Mouse (Mus musculus): ENCODE data around the gene Wdr70.
A peak's percentile ranks its signal among the peaks of the same experiment; 100 is the strongest.
"Not testable (repeated sequence)": the region's sequence is repeated elsewhere in the genome, so short reads cannot be mapped to it uniquely, and the experiment has no call there.

Gene Wdr70

GRCm38 (mm10) chr15:8098774-8099749 lies at the start of gene Wdr70:
Wdr70 (minus strand) TSS chr15:8099209.
- peak; percentile 96 for DNase-seq (ENCODE audit: low spot score)

DNA sequence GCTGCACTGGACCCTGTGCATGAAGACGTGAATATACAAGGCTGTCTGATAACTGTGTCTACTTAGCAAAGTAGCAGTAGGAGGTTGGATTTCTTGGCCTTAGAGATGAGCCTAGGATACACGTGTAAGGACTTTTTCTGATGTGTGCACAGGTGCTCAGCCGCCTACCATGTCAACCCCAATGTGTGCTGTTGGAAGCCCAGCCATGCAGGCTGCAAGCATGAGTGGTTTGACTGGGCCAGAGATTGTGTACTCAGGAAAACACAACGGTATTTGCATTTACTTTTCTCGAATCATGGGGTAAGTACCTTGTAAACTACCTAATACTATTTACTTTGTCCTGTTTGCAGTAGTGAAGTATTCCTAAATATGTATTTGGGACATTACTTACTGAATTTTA lies 36.6 kb upstream of the Wdr70 start:
- no peak for DNase-seq (ENCODE audit: low spot score)

DNA sequence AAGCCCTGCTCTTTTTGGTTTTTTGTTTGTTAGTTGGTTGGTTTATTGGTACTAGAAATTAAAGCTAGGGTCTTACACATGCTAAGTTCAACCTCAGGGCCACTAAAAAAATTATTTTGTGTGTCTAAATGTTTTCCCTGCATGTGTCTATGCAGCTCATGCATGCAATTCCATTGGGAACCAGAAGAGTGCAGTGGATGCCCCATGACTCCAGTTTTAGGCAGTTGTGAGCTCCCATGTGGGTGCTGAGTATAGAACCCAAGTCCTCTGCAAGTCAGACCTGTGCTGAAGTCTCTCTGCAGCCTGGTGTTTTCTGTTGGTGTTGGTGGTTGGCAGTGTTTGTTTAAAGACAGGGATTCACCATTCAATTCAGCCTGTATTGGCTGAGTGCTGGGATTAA lies 32.8 kb upstream of the Wdr70 start:
- DNase-seq (ENCODE audit: low spot score): no peak

- DNase-seq (ENCODE audit: low spot score): no peak
These were observed 32.3 kb upstream of the Wdr70 start for GRCm38 (mm10) chr15:8131268-8131667.

DNA sequence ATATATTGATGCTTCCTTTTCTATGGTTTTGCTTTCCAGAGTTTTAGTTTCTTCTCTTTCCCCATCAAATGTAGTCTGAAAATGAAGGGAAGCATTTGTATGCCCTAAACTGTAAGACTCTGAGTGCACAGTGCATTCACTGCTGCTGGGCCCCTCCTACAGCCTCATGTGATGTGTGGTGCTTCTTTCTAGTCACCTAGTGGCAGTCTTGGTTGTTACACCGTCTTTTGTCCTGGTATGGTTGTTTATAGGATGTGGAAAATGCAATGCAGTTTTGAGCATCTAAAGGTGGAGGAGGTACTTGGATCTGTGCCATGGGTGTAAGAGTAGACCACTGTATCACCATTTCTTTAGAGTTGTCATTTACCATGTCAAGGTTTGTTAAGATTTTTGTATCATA lies 30.3 kb upstream of the Wdr70 start:
- DNase-seq (ENCODE audit: low spot score): no peak

GRCm38 (mm10) chr15:8109782-8110181 lies 10.8 kb upstream of the Wdr70 start:
- DNase-seq (ENCODE audit: low spot score): no peak

DNA sequence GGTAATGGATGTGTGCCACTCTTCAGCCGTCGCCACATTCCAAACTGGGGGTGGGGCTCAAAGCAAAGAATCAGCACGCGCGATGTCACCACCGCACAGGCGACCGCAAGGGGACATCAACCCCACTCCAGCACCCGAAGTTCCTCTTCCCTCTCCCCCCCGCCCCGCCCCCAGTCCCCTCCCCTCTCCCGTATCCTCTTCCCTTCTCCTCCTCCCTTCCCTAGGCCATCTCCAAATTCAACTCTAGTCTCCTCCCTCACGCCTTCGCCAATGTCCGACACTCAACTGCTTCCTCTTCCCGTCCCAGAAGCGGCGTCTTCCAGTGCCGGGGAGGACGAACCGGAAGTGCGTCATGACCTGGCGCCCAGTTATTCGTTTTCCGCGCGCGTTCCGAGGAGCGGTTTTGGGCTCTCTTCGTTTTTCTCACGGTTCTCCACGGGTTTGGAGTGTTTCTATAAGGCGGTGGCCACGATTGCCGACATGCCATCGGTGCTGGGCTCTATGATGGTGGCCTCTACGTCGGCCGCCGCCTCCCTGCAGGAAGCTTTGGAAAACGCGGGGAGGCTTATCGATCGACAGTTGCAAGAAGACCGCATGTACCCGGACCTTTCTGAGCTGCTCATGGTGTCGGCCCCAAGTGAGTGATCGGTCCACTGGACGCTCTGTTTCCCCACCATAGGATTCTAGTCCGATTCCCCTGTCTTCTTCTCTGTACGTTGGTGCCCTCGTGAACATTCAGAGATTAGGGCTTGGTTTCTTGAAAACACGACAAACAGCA lies 10.1 kb upstream of the Wdr70 start, which contains the start of gene Nup155:
Gene Nup155 (plus strand): TSS at position 308 of the 778 bp plus-strand sequence.
- DNase-seq (ENCODE audit: low spot score): peak; percentile 90

- DNase-seq (ENCODE audit: low spot score): no peak
These were observed 9.5 kb upstream of the Wdr70 start for GRCm38 (mm10) chr15:8108360-8108965.

GRCm38 (mm10) chr15:8101975-8102542 lies 3.0 kb upstream of the Wdr70 start:
- not testable (repeated sequence) for DNase-seq (ENCODE audit: low spot score)

DNA sequence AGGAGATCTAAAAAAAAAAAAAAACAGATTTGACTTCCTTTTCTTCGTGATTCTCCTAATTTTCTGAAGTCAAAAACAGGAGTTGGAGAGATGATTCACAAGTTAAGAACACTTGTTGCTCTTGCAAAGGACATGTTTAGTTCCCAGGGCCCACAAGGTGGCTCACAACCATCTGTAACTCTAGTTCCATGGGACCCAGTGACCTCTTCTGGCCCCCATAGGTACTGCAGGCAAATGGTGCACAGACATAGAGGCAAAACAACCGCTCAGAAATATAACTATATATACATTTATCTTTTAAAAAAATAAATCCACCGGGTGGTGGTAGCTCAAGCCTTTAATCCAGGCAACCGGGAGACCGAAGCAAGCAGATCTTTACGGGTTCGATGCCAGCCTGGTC lies 1.2 kb downstream of the Wdr70 start:
- DNase-seq (ENCODE audit: low spot score): peak; percentile 74

DNA sequence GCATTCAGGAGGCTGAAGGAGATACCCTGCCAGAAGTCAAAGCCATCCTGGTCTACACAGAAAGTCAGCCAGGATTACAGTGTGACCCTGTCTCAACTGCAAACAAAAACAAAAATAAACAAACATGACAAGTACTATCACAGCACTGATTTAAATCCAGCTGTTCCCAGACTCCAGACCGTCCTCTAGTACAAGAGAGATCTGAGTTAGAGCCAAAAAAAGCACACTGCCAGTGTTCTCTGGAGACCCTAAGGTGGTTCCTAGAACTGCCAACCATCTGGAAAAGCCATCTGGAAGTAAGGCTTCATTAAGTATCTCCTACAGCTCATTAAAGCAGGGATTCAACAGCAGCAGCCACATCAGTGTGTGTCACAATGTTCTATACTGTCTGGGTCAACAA lies 6.3 kb downstream of the Wdr70 start:
- DNase-seq (ENCODE audit: low spot score): not testable (repeated sequence)

DNA sequence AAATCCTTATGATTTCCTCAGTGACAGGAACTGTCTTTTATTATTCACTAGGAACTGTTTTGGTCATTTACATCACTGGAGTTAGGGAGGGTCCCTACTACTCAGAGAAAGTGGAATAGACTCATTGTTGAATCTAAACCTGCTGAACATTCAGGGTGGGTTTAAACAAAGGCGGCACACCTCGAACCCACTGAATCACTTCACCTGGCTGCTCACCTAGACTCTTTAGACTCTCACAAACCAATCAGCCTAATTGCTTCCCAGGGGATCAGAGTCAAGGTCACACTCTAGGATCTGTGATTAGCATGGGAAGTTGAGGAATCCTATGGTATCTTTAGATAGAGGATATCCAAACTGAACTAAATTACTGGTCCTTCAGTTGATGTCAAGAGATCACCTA lies 8.3 kb downstream of the Wdr70 start:
- no peak for DNase-seq (ENCODE audit: low spot score)

- DNase-seq (ENCODE audit: low spot score): no peak
These were observed 10.3 kb downstream of the Wdr70 start for GRCm38 (mm10) chr15:8088715-8089114.

DNA sequence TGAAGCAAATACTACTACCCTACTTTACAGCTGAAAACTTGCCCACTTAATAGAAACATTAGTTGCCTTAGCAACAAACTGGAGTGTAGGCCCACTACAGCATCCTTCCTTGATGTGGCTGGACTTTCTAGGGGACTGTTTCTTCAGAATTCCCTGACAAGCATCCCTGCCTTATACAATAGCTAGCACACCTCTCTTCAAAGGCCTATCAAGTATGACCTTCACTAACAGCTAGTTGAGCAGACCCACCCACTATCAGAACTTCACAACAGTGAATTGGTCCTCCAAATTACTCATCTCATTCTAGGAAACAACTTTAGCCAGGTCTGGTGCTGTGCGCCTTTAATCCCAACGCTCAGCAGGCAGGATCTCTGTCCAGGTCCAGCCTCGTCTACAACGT lies 11.7 kb downstream of the Wdr70 start:
- DNase-seq (ENCODE audit: low spot score): no peak

- DNase-seq (ENCODE audit: low spot score): no peak
These were observed 16.9 kb downstream of the Wdr70 start for GRCm38 (mm10) chr15:8082139-8082538.

- not testable (repeated sequence) for DNase-seq (ENCODE audit: low spot score)
These were observed 25.9 kb downstream of the Wdr70 start for GRCm38 (mm10) chr15:8073159-8073558.

- DNase-seq (ENCODE audit: low spot score): no peak
These were observed 33.8 kb downstream of the Wdr70 start for GRCm38 (mm10) chr15:8065221-8065620.

DNA sequence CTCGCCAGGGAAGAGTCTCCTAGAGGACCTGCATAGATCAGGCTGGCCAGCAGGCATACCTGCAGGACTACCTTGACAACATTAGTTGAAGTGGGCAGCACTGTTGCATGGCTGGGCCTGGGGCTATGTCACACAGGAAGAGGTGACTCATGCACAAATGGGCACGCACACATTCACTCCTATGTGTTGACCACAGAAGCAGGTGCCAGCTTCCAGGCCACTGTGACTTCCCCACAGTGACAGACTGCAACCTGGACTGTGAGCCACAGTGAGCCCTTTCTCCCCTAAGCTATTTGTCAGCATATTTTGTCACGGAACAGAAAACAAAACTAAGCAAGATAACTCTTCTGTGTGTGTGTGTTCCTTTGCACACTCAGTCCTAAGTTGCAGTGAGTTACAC lies 47.8 kb downstream of the Wdr70 start:
- DNase-seq (ENCODE audit: low spot score): no peak

- no peak for DNase-seq (ENCODE audit: low spot score)
These were observed 59.2 kb downstream of the Wdr70 start for GRCm38 (mm10) chr15:8039834-8040233.

- DNase-seq (ENCODE audit: low spot score): no peak
These were observed 60.6 kb downstream of the Wdr70 start for GRCm38 (mm10) chr15:8038457-8038856.

- no peak for DNase-seq (ENCODE audit: low spot score)
These were observed 61.2 kb downstream of the Wdr70 start for GRCm38 (mm10) chr15:8037825-8038224.

DNA sequence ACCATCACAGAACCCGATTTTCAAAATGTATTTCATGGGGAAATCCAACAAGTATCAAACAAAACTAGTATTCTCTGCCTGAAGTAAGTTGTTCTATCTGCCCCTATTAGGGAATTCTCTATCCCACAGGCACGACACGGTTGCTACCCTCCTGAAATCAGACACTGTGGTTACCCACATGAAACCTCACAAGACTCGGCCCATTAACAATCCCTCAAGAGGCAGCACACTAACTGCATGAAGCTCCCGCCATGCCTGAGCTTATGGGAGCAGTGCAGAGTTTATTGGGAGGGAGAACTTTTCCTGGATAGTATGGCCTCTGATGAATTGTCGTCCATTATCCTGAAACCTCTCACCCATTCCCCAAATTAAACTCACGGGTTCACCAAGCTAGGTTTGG lies 67.8 kb downstream of the Wdr70 start:
- no peak for DNase-seq (ENCODE audit: low spot score)
